Mouse (Mus musculus) kidney, embryonic 16.5 days (tissue): ENCODE data around the gene Gtpbp2. TPM values are rescaled to one million over a fixed set of nuclear protein-coding genes. Genes with fewer than 3 reads are reported as not detected.
A peak's percentile ranks its signal among the peaks of the same experiment; 100 is the strongest.

Experiments used
- ATAC-seq: fragments of 200-750 bp; cut with Nextera tagmentation; 2 replicates; pipeline ENCODE4 v1.8.0; 2017; ENCODE audit warnings: moderate TSS enrichment; ENCODE audit not compliant: low FRiP score, low TSS enrichment
- H3K27ac ChIP-seq: fragments of 300-500 bp; sonication (generic); 2 replicates; pipeline ENCODE4 v1.5.1; 2014; ENCODE audit warnings: low read length
- H3K27me3 ChIP-seq: fragments of 300-500 bp; sonication (generic); 2 replicates; pipeline ENCODE4 v1.6.1; 2014; ENCODE audit warnings: low read length, control low read depth, mixed read lengths; ENCODE audit not compliant: insufficient read depth
- H3K36me3 ChIP-seq: fragments of 300-500 bp; sonication (generic); 2 replicates; pipeline ENCODE4 v1.6.1; 2014; ENCODE audit warnings: low read length, control low read depth, mixed read lengths; ENCODE audit not compliant: insufficient read depth
- H3K4me1 ChIP-seq: fragments of 300-500 bp; sonication (generic); 2 replicates; pipeline ENCODE4 v1.6.1; 2014; ENCODE audit warnings: low read length, control low read depth, mixed read lengths; ENCODE audit not compliant: insufficient read depth
- H3K4me2 ChIP-seq: fragments of 300-500 bp; sonication (generic); replicated peaks from 2 replicates; pipeline ENCODE4 v1.6.1; 2014; ENCODE audit warnings: low read depth, low read length
- H3K4me3 ChIP-seq: fragments of 300-500 bp; sonication (generic); 2 replicates; pipeline ENCODE4 v1.5.1; 2014; ENCODE audit warnings: mild to moderate bottlenecking, low read length
- H3K9ac ChIP-seq: fragments of 300-500 bp; sonication (generic); replicated peaks from 2 replicates; pipeline ENCODE4 v1.6.1; 2014; ENCODE audit warnings: low read length
- H3K9me3 ChIP-seq: fragments of 300-500 bp; sonication (generic); 2 replicates; pipeline ENCODE4 v1.6.1; 2016; ENCODE audit warnings: low read length, control low read depth
- WGBS: fragments of 180-500 bp; shearing (Covaris S2); extraction: QIAGEN DNeasy Blood & Tissue Kit; methylation state at CpG from one replicate; pipeline ENCODE4 v1.1.7; 2014; 5-methylcytosine and 5-hydroxymethylcytosine counted together
- polyA plus RNA-seq: library from polyadenylated mRNA; unstranded; fragments of >200 nt; fragmentation: Nextera tagmentation; extraction: Ambion mirVana; gene quantifications from 2 replicates; pipeline ENCODE4 v1.2.1, GENCODE M21; 2015

The Gtpbp2 gene
- polyA plus RNA-seq, 1 experiment from 2014 or later = 44.8 TPM

DNA sequence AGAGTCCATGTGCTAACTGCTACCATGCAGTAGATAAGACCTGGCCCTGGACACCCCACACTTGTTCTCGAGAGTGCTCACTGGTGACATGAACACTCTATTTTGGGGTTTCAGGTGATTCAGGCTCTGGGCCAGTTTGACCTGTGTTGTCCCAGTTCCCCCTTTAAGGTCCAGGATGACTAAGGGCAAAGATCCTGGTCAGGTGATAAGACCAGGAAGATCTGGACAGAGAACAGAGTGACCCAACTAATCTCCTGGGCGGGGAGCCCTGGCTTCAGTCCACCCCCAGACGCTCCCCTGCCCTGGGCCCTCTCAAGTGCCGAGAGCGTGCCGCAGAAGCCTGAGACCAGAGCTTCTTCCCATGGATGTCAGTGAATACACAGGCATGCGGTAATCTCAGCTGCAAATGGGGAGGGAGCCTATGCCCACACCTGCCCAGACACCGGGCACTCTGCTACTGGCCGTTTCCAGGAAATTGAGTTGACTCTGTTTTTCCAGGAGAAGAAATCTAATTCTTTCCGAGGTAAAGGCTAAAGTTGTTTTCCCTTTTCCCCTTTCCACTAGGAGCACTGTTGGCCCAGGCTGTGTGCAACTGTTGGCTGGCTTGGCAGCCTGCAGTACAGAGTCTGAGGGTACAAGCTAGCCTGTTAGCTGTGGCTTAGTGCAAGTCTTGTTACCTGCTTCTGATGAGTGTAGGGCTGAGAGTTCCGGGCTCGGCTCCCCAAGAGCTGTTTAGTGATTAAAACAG is 36.7 kb upstream of the Gtpbp2 start:
- Histone ChIP-seq H3K4me1 (peaks cover 9% of the 10 kb centered on the region), H3K27me3 (no peaks in the 10 kb centered on the region), H3K9ac (no peak overlapping the region), H3K27ac (no peak overlapping the region), H3K36me3 (peaks cover 84% of the 10 kb centered on the region), H3K4me2 (no peak overlapping the region), H3K9me3 (no peaks in the 10 kb centered on the region), H3K4me3 (no peak overlapping the region)
- no peak for ATAC-seq
- 88% methylated on average over 12 of the region's 12 CpGs for WGBS

- Histone ChIP-seq H3K4me3 (no peak overlapping the region), H3K4me2 (no peak overlapping the region), H3K9me3 (no peaks in the 10 kb centered on the region), H3K4me1 (peaks cover 9% of the 10 kb centered on the region), H3K36me3 (peaks cover 75% of the 10 kb centered on the region), H3K27ac (no peak overlapping the region), H3K9ac (no peak overlapping the region), H3K27me3 (no peaks in the 10 kb centered on the region)
- ATAC-seq = peak; percentile 16; the same call in 1 of the 2 replicates
- WGBS = 29% methylated on average over 6 of the region's 6 CpGs
These were observed 34.2 kb upstream of the Gtpbp2 start for GRCm38 (mm10) chr17:46126608-46127007.

DNA sequence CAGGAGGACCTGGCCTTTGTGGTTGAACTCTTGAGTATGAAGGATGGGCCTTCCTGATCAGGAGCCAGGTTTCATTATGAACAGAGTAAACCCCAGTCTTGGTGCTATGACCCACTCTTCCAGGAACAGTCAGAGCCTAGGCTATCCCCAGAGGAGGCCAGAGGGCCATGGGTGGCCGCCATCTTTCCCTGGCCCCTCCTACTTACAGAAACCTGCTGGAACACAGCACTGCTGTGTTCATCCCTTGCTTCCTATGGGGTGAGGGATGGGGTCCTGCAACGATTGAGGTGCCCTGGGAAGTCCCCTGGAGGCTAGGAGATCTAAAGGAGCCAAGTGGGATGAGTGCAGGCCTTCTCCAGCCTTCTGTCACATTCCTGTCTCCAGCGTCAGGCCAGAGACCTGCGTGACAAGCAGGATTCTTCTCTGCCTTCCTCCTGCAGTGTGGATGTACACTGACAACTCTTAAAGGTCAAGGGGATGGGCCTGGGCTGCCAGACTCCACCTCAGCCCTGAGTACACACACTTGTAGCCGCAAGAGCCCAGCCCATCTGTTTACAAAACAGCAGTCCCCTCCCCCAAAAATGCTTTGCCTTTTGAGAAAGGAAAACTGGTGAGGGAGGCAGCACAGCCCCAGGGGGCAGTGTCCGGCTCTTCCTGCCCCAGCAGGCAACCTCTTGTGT is 32.9 kb upstream of the Gtpbp2 start:
- Histone ChIP-seq H3K4me3 (no peak overlapping the region), H3K4me2 (no peak overlapping the region), H3K9ac (no peak overlapping the region), H3K4me1 (peaks cover 18% of the 10 kb centered on the region), H3K9me3 (no peaks in the 10 kb centered on the region), H3K36me3 (peaks cover 64% of the 10 kb centered on the region), H3K27me3 (no peaks in the 10 kb centered on the region), H3K27ac (no peak overlapping the region)
- 88% methylated on average over 6 of the region's 6 CpGs for WGBS
- no peak for ATAC-seq

DNA sequence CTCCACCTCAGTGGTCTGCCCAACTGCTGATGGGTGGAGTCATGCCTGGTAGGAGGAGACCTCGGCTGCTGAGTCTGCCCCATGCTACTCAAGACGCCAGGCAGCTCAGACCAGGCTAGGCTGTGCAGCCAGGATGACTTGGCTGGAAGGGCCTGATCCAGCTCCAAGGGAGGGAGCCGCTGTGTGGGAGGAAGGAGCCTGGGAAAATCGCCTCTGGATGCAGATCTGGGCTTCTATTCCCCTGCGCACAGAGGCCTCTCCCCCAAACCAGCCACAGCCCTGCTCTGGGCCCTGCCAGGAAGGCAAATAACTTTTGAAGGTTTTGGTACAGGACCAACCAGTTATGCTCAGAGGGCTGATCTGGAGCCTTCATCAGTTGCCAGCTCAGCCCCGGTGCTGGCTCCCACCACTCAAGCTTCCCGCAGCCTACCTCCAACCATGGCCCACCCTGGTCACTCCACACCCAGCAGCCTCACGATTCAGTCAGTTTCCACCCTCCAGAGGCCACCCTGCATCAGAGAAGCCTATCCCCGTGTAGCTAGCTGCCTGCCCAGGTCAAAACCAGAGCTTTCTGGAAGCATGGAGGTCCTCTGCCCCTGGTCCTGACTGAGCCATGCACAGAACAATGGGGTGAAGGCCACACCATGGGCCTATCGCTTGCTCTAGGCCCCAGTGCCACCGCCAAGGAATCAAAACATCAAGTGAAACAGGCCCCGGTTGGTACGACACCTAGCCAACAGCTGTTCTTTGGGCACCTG is 30.9 kb upstream of the Gtpbp2 start:
- Histone ChIP-seq H3K9me3 (no peaks in the 10 kb centered on the region), H3K4me2 (no peak overlapping the region), H3K27ac (0 out of 2 replicates have a peak overlapping the region, but pooled peaks have one; percentile 2), H3K27me3 (no peaks in the 10 kb centered on the region), H3K9ac (no peak overlapping the region), H3K4me3 (no peak overlapping the region), H3K4me1 (peaks cover 18% of the 10 kb centered on the region), H3K36me3 (peaks cover 44% of the 10 kb centered on the region)
- peak; percentile 39; the same call in 1 of the 2 replicates for ATAC-seq
- 71% methylated on average over 13 of the region's 13 CpGs for WGBS

GRCm38 (mm10) chr17:46132058-46132718 is 28.6 kb upstream of the Gtpbp2 start:
- no peaks in the 10 kb centered on the region for H3K9me3 ChIP-seq
- H3K27ac ChIP-seq = peak overlapping the region; percentile 37
- H3K4me1 ChIP-seq = peaks cover 9% of the 10 kb centered on the region
- peak; percentile 62 for ATAC-seq
- WGBS = 10% methylated on average over 12 of the region's 12 CpGs
- peak overlapping the region; percentile 29; the same call in 1 of the 2 replicates for H3K4me2 ChIP-seq
- peaks cover 22% of the 10 kb centered on the region for H3K36me3 ChIP-seq
- H3K27me3 ChIP-seq = no peaks in the 10 kb centered on the region
- H3K4me3 ChIP-seq = no peak overlapping the region
- H3K9ac ChIP-seq = 0 out of 2 replicates have a peak overlapping the region, but pooled peaks have one; percentile 45

DNA sequence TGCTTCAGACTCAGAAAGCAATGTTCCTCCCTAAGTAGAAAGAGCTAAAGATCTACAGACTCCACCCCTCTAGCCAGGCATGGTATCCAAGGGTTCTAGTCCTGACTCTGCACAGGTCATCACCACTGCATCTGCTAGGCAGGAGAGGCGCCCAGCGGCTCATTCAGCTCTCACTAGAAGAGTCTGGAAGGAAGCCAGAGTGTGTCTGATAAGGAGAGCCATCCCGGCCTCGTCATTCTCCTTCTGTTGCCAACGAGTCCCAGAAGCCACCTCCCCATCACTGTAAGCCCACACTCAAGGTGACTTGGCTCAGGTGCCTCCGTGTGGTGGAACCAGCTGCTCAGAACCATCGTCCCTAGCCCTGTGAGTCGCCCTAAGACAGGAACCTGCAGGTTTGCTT is 28.0 kb upstream of the Gtpbp2 start:
- H3K4me1 ChIP-seq = peaks cover 9% of the 10 kb centered on the region
- no peak for ATAC-seq
- no peak overlapping the region for H3K9ac ChIP-seq
- no peak overlapping the region for H3K4me3 ChIP-seq
- H3K4me2 ChIP-seq = no peak overlapping the region
- H3K27me3 ChIP-seq = no peaks in the 10 kb centered on the region
- no peaks in the 10 kb centered on the region for H3K9me3 ChIP-seq
- H3K27ac ChIP-seq = peak overlapping the region; percentile 37; the same call in 1 of the 2 replicates
- 63% methylated on average over 8 of the region's 8 CpGs for WGBS
- peaks cover 15% of the 10 kb centered on the region for H3K36me3 ChIP-seq

- no peak for ATAC-seq
- 75% methylated on average over 8 of the region's 8 CpGs for WGBS
These were observed 22.1 kb upstream of the Gtpbp2 start for GRCm38 (mm10) chr17:46138563-46139236.

GRCm38 (mm10) chr17:46139872-46140271 is 21.0 kb upstream of the Gtpbp2 start:
- 91% methylated on average over 3 of the region's 3 CpGs for WGBS
- Histone ChIP-seq H3K4me2 (no peak overlapping the region), H3K4me1 (peaks cover 12% of the 10 kb centered on the region), H3K9ac (no peak overlapping the region), H3K27ac (no peak overlapping the region), H3K36me3 (no peaks in the 10 kb centered on the region), H3K27me3 (no peaks in the 10 kb centered on the region), H3K9me3 (no peaks in the 10 kb centered on the region), H3K4me3 (no peak overlapping the region)
- no peak for ATAC-seq

More at GRCm38 (mm10) chr17:46138563-46139236, 22.1 kb upstream of the Gtpbp2 start:
- H3K9me3 ChIP-seq = no peaks in the 10 kb centered on the region
- H3K9ac ChIP-seq = no peak overlapping the region
- no peak overlapping the region for H3K27ac ChIP-seq
- H3K27me3 ChIP-seq = no peaks in the 10 kb centered on the region
- no peaks in the 10 kb centered on the region for H3K36me3 ChIP-seq
- peaks cover 5% of the 10 kb centered on the region for H3K4me1 ChIP-seq
- H3K4me2 ChIP-seq = no peak overlapping the region
- H3K4me3 ChIP-seq = no peak overlapping the region
